Mouse (Mus musculus) myocyte (in vitro differentiated cells): ENCODE data around the gene Fndc5.

Experiments used
- MAX ChIP-seq: IDR thresholded peaks from one replicate; pipeline ENCODE4 v1.6.1; 2011; ENCODE audit warnings: low read depth, mild to moderate bottlenecking, control low read depth
- MYOD1 ChIP-seq, 3 experiments: IDR thresholded peaks; one replicate each; pipeline ENCODE4 v1.6.1; 2011; ENCODE audit warnings: control low read depth in 2 of 3, low read depth in 2 of 3, mild to moderate bottlenecking in 2 of 3, moderate library complexity in 1 of 3; ENCODE audit not compliant: insufficient read length in 2 of 3, control insufficient read depth in 1 of 3
- POLR2A ChIP-seq: IDR thresholded peaks from one replicate; pipeline ENCODE4 v1.6.1; 2011; ENCODE audit warnings: low read depth, mild to moderate bottlenecking, control low read depth, moderate library complexity; ENCODE audit not compliant: insufficient read length

- TF ChIP-seq MAX (no peak), POLR2A (no peak), MYOD1 (IDR thresholded peaks at IDR 0.05; ENCODE audit: control insufficient read depth in 1 of 3, insufficient read length in 2 of 3, low read depth in 2 of 3) (no peak)
These were observed 24.3 kb downstream of the Fndc5 start for GRCm38 (mm10) chr4:129161076-129161475.
